ENCODE assay signal across 8 mouse cellular contexts in genomic region chr11:60108631-60109172, GRCm38 (mm10). TPM values are rescaled to one million over a fixed set of nuclear protein-coding genes. Genes with fewer than 3 reads are reported as not detected.
A peak's percentile ranks its signal among the peaks of the same experiment; 100 is the strongest.
DNase-seq lines count a peak whose midpoint lies in the region; ATAC-seq lines count a peak whose summit lies in the region.

No protein-coding gene starts in this region.

- H3K9ac ChIP-seq in hindbrain, embryonic 16.5 days (ENCODE audit: low read depth, low read length) = no peak overlapping the region
- peak overlapping the region; percentile 23; the same call in 1 of the 2 replicates for H3K9ac ChIP-seq in hindbrain, embryonic 11.5 days (ENCODE audit: low read depth, low read length)
- peak overlapping the region; percentile 48 for H3K9ac ChIP-seq in limb, embryonic 13.5 days

- H3K36me3 ChIP-seq in hindbrain, embryonic 10.5 days = no peaks in the 10 kb centered on the region
- no peaks in the 10 kb centered on the region for H3K36me3 ChIP-seq in hindbrain, embryonic 16.5 days (ENCODE audit: control insufficient read depth, insufficient read depth, low read length)
- H3K36me3 ChIP-seq in hindbrain, embryonic 11.5 days (ENCODE audit: control insufficient read depth, insufficient read depth, low read length) = no peaks in the 10 kb centered on the region
- no peaks in the 10 kb centered on the region for H3K36me3 ChIP-seq in limb, embryonic 13.5 days

- no peak overlapping the region; the same call in 1 of the 2 replicates for H3K4me2 ChIP-seq in hindbrain, embryonic 16.5 days (ENCODE audit: low read length)
- H3K4me2 ChIP-seq in hindbrain, embryonic 11.5 days (replicated peaks; ENCODE audit: low read depth, low read length) = no peak overlapping the region
- H3K4me2 ChIP-seq in limb, embryonic 13.5 days (replicated peaks) = peak overlapping the region; percentile 84

- H3K27ac ChIP-seq in hindbrain, embryonic 10.5 days = peak overlapping the region; percentile 83
- H3K27ac ChIP-seq in hindbrain, embryonic 16.5 days (ENCODE audit: low read depth, low read length) = no peak overlapping the region
- no peak overlapping the region for H3K27ac ChIP-seq in hindbrain, embryonic 11.5 days (ENCODE audit: low read depth, low read length)
- peak overlapping the region; percentile 65 for H3K27ac ChIP-seq in limb, embryonic 13.5 days

- peak; percentile 26 for DNase-seq in hindbrain, embryonic 10.5 days (ENCODE audit: low spot score)
- peak; percentile 65 for DNase-seq in MN1 (ENCODE audit: low spot score)
- peak; percentile 27 for DNase-seq in hindbrain, embryonic 11.5 days (ENCODE audit: low spot score)
- peak; percentile 48 for DNase-seq in thymus, postnatal 25 days
- no peak for DNase-seq in frontal cortex, adult 2 months (ENCODE audit: extremely low spot score in 1 of 2, low spot score in 1 of 2)
- DNase-seq in right cerebral cortex, postnatal 36 days (ENCODE audit: low spot score in 2 of 2) = no peak

- WGBS in hindbrain, embryonic 10.5 days = 41% methylated on average over 5 of the region's 5 CpGs
- 51% methylated on average over 5 of the region's 5 CpGs for WGBS in hindbrain, embryonic 16.5 days
- WGBS in hindbrain, embryonic 11.5 days = 50% methylated on average over 5 of the region's 5 CpGs
- 37% methylated on average over 5 of the region's 5 CpGs for WGBS in limb, embryonic 13.5 days

- H3K4me1 ChIP-seq in hindbrain, embryonic 10.5 days (replicated peaks) = peaks cover 90% of the 10 kb centered on the region
- H3K4me1 ChIP-seq in hindbrain, embryonic 16.5 days (ENCODE audit: control insufficient read depth, insufficient read depth, low read depth, low read length) = peaks cover 54% of the 10 kb centered on the region
- H3K4me1 ChIP-seq in hindbrain, embryonic 11.5 days (replicated peaks; ENCODE audit: control insufficient read depth, insufficient read depth, low read length) = peaks cover 16% of the 10 kb centered on the region
- peaks cover 75% of the 10 kb centered on the region for H3K4me1 ChIP-seq in limb, embryonic 13.5 days

- ATAC-seq in hindbrain, embryonic 16.5 days = no peak
- no peak for ATAC-seq in hindbrain, embryonic 11.5 days (ENCODE audit: low FRiP score)
- no peak for ATAC-seq in limb, embryonic 13.5 days (ENCODE audit: low FRiP score, low read depth)

- peak overlapping the region; percentile 10 for H3K4me3 ChIP-seq in hindbrain, embryonic 10.5 days
- no peak overlapping the region for H3K4me3 ChIP-seq in hindbrain, embryonic 16.5 days (ENCODE audit: low read length)
- H3K4me3 ChIP-seq in hindbrain, embryonic 11.5 days (ENCODE audit: low read depth, low read length) = no peak overlapping the region
- H3K4me3 ChIP-seq in limb, embryonic 13.5 days = no peak overlapping the region

- H3K27me3 ChIP-seq in hindbrain, embryonic 10.5 days (ENCODE audit: insufficient read depth, poor library complexity, severe bottlenecking) = no peaks in the 10 kb centered on the region
- H3K27me3 ChIP-seq in hindbrain, embryonic 16.5 days (replicated peaks; ENCODE audit: control insufficient read depth, insufficient read depth, low read length) = no peaks in the 10 kb centered on the region
- H3K27me3 ChIP-seq in hindbrain, embryonic 11.5 days (ENCODE audit: control insufficient read depth, insufficient read depth, low read length) = no peaks in the 10 kb centered on the region
- H3K27me3 ChIP-seq in limb, embryonic 13.5 days = no peaks in the 10 kb centered on the region

- no peaks in the 10 kb centered on the region for H3K9me3 ChIP-seq in hindbrain, embryonic 10.5 days
- H3K9me3 ChIP-seq in hindbrain, embryonic 16.5 days (ENCODE audit: control insufficient read depth, low read length) = no peaks in the 10 kb centered on the region
- H3K9me3 ChIP-seq in hindbrain, embryonic 11.5 days (ENCODE audit: control insufficient read depth, low read length) = no peaks in the 10 kb centered on the region
- H3K9me3 ChIP-seq in limb, embryonic 13.5 days = no peaks in the 10 kb centered on the region

RNA-seq across cellular contexts. Expression of gene Rai1, which starts 3.9 kb away (rescaled TPM):
- polyA plus RNA-seq in hindbrain, embryonic 10.5 days (2016; fragmentation: Nextera tagmentation; extraction: Ambion mirVana) = 25.3 and 31.0 TPM in 2 replicates
- 24.3 and 28.0 TPM in 2 replicates for polyA plus RNA-seq in hindbrain, embryonic 16.5 days (2015; fragmentation: Nextera tagmentation; extraction: Ambion mirVana)
- 22.6 and 28.1 TPM in 2 replicates for polyA plus RNA-seq in hindbrain, embryonic 11.5 days (2014; fragmentation: Nextera tagmentation; extraction: Ambion mirVana)
- 27.3 and 29.6 TPM in 2 replicates for polyA plus RNA-seq in limb, embryonic 13.5 days (2015; fragmentation: Nextera tagmentation; extraction: Ambion mirVana)
- polyA plus RNA-seq in frontal cortex, adult 2 months (2012; rRNA removed) = 47.8 and 53.3 TPM in 2 replicates

Comparison
In these comparisons a context has a peak if more than half of its experiments do, and no peak if none do; other contexts are left out.
1. H3K27ac ChIP-seq: peak in hindbrain, embryonic 10.5 days (single experiment) and limb, embryonic 13.5 days (single experiment); none in hindbrain, embryonic 16.5 days (single experiment) and hindbrain, embryonic 11.5 days (single experiment).
2. DNase-seq: peak in hindbrain, embryonic 10.5 days (single experiment), MN1 (single experiment), hindbrain, embryonic 11.5 days (single experiment) and thymus, postnatal 25 days (single experiment); none in frontal cortex, adult 2 months (0 of 2) and right cerebral cortex, postnatal 36 days (0 of 2).